Mouse (Mus musculus) gonadal fat pad, adult 2 months (tissue): ENCODE results near the gene Ctrl. TPM values are rescaled to one million over a fixed set of nuclear protein-coding genes. Genes with fewer than 3 reads are reported as not detected.

Experiments
- DNase-seq: peaks from one replicate; pipeline ENCODE4 v3.0.0-alpha.2; 2012; ENCODE audit warnings: low read depth
- polyA plus RNA-seq: library from polyadenylated mRNA; depleted of rRNA; stranded (reverse); fragments of >200 nt; gene quantifications from 2 replicates; pipeline ENCODE4 v1.2.3, GENCODE M21; 2012

Gene Ctrl
- polyA plus RNA-seq, 1 experiment, result 7.4 TPM

- DNase-seq, result no peak
Observed at GRCm38 (mm10) chr8:105938306-105938669, 4.6 kb upstream of the Ctrl start, which contains the start of gene Psmb10. Psmb10 (minus strand) TSS chr8:105938444.

- no peak for DNase-seq
Observed at GRCm38 (mm10) chr8:105937496-105938305, 4.0 kb upstream of the Ctrl start.

- no peak for DNase-seq
Observed at GRCm38 (mm10) chr8:105936866-105937475, 3.3 kb upstream of the Ctrl start.

- no peak for DNase-seq
Observed at GRCm38 (mm10) chr8:105935863-105936603, 2.4 kb upstream of the Ctrl start.

GRCm38 (mm10) chr8:105935105-105935504, 1.4 kb upstream of the Ctrl start:
- DNase-seq, result no peak

- no peak for DNase-seq
Observed at GRCm38 (mm10) chr8:105932525-105932924, 1.1 kb downstream of the Ctrl start.

- no peak for DNase-seq
Observed at GRCm38 (mm10) chr8:105931271-105931670, 2.4 kb downstream of the Ctrl start.

- DNase-seq, result no peak
Observed at GRCm38 (mm10) chr8:105930602-105931001, 3.1 kb downstream of the Ctrl start.

- DNase-seq, result no peak
Observed at GRCm38 (mm10) chr8:105925123-105925522, 8.5 kb downstream of the Ctrl start.

- no peak for DNase-seq
Observed at GRCm38 (mm10) chr8:105919390-105919789, 14.3 kb downstream of the Ctrl start.

- no peak for DNase-seq
Observed at GRCm38 (mm10) chr8:105900941-105901616, 32.6 kb downstream of the Ctrl start.

GRCm38 (mm10) chr8:105900180-105900940, 33.3 kb downstream of the Ctrl start, which contains the start of gene Pskh1:
Pskh1 (plus strand) TSS chr8:105900441.
- DNase-seq, result no peak

GRCm38 (mm10) chr8:105897801-105898480, 35.7 kb downstream of the Ctrl start:
- DNase-seq, result no peak

- DNase-seq, result no peak
Observed at GRCm38 (mm10) chr8:105893339-105893738, 40.3 kb downstream of the Ctrl start, which contains the start of gene Nrn1l. Nrn1l (plus strand) TSS chr8:105893567.

GRCm38 (mm10) chr8:105892432-105892831, 41.2 kb downstream of the Ctrl start:
- no peak for DNase-seq

GRCm38 (mm10) chr8:105890870-105891269, 42.8 kb downstream of the Ctrl start:
- no peak for DNase-seq

- DNase-seq, result no peak
Observed at GRCm38 (mm10) chr8:105889756-105890465, 43.8 kb downstream of the Ctrl start.
